Mouse (Mus musculus): ENCODE data around the gene Olfr619.

Olfr619 gene

DNA sequence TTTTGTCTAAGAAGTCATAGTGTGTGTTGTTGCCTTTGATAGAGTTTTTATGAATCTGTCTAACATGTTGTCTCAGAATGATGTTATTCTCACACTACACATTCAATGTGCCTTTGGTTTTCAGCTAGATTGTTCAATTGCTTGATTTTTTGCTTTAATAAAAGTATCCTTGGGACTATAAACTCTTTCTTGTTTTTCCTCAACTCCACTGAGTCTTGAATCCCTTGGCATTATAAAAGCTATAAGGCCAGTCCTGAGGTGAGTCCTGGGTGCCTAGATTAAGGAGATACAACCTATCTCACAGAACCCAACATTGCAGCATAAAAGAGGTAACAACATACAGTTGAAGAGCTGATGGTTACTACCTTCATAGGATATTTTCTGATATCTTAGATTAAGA, at the start of gene Olfr619:
Olfr619 (plus strand) TSS at position 301 of the 400 bp plus-strand sequence.
- no peak for DNase-seq

DNA sequence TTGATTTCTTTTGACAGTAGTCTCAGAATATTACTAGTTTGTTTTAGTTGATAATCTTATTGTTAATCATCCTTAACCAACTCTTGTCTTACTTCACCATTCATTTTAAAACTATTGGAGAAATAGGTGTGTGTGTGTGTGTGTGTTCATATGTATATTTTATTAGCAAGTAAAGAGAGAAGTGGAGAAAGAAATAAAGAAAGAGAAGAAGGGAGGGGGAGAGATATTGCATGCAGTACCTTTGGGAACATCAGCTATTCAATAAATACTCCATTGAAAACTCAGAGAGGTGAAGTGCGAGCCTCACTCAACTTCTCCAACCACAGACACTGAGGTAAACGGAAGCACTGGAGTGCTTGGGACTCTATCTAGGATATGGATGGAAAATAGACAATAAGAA, 44.6 kb upstream of the Olfr619 start, which contains the start of gene Olfr615:
Olfr615 (plus strand) TSS at position 301 of the 400 bp plus-strand sequence.
- DNase-seq: no peak

DNA sequence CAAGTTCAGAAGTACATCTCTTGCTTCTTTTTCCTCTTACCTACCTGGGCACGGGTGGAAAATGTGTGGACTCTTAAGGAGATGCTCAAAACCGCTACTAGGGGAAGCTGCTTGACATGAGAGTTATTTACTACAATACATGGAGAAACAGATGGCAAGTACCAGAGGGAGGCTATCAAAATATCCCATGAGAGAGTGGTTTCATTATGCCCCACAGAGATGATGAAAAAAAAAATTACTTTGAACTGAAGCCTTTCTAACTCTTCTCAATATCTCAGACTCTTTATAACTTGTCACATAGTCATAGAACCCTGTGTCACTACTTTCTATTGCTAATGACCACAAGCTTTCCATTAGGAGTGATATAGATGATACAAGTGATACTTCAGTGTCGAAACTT, 31.3 kb upstream of the Olfr619 start, which contains the start of gene Olfr616:
Olfr616 (minus strand) TSS at position 101 of the 400 bp plus-strand sequence.
- DNase-seq: peak; percentile 3

GRCm38 (mm10) chr7:103572761-103573160, 27.6 kb upstream of the Olfr619 start, which contains the start of gene Olfr617:
Gene Olfr617, plus strand, starts transcription at chr7:103573061.
- no peak for DNase-seq

DNA sequence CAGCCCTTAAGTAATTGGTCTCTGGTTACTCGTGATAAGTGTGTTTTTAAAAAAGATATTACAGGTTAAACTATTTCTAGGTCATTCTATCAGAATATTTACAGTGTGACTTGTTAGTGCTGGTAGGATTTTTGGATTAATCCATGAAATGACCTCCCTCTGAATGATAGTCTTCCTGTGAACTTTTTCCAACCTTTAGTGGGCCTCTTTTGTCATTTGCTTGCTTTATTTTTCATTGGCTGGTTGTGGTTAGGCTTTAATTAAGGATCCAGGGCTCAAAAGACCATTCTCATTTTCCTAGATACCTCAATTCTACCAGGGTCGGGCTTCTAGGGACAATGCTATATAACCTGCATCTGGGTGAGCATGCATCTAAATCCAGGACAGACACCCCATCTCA, 10.6 kb upstream of the Olfr619 start, which contains the start of gene Olfr618:
Olfr618 (plus strand) TSS at position 301 of the 400 bp plus-strand sequence.
- no peak for DNase-seq

GRCm38 (mm10) chr7:103607425-103607824, 7.0 kb downstream of the Olfr619 start:
- no peak for DNase-seq

- no peak for DNase-seq
Measured at GRCm38 (mm10) chr7:103612434-103612833, 12.1 kb downstream of the Olfr619 start, which contains the start of gene Olfr620. Gene Olfr620, minus strand, starts transcription at chr7:103612534.

- no peak for DNase-seq
Measured at GRCm38 (mm10) chr7:103636795-103637194, 36.4 kb downstream of the Olfr619 start.

DNA sequence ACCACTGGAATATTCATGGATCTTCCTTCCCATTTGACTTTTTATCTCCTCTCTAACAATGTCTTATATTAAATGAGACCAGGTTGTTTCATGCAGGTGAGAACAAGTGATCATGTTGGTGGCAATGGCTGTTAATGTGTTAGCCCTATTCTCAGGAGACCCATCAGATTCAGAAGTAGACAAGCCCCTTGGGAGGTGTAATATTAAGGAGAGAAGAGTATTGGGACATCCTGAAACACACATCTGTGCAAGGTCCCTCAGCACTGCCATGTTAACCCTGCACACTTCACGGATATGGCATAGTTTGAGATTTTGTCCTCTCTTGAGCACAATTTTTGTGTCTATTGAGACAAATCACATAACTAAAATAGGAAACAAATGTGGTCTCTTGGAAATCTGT, 42.2 kb downstream of the Olfr619 start, which contains the start of gene Olfr622:
Olfr622 (minus strand) TSS at position 101 of the 400 bp plus-strand sequence.
- DNase-seq: no peak

- no peak for DNase-seq
Measured at GRCm38 (mm10) chr7:103644070-103644469, 43.7 kb downstream of the Olfr619 start.
